Mouse (Mus musculus): ENCODE data around the gene Cfap57. TPM values are rescaled to one million over a fixed set of nuclear protein-coding genes. Genes with fewer than 3 reads are reported as not detected.
A peak's percentile ranks its signal among the peaks of the same experiment; 100 is the strongest.
"Not testable (repeated sequence)": the region's sequence is repeated elsewhere in the genome, so short reads cannot be mapped to it uniquely, and the experiment has no call there.

Cfap57 gene
- polyA plus RNA-seq, 1 experiment from 2014 or later, result 0.48 TPM

- Histone ChIP-seq H3K4me3 (ENCODE audit: low read depth, low read length) (no peak overlapping the region), H3K4me1 (ENCODE audit: control insufficient read depth, insufficient read depth, low read length) (no peaks in the 10 kb centered on the region), H3K4me2 (ENCODE audit: low read depth) (no peak overlapping the region), H3K36me3 (ENCODE audit: control insufficient read depth, insufficient read depth, low read length) (no peaks in the 10 kb centered on the region), H3K27me3 (ENCODE audit: control insufficient read depth, insufficient read depth, low read length) (no peaks in the 10 kb centered on the region), H3K9ac (ENCODE audit: low read length) (no peak overlapping the region), H3K27ac (ENCODE audit: low read depth, low read length) (no peak overlapping the region), H3K9me3 (ENCODE audit: control insufficient read depth, low read length) (no peaks in the 10 kb centered on the region)
- 88% methylated on average over 14 of the region's 15 CpGs for WGBS
- no peak for ATAC-seq (ENCODE audit: insufficient read depth, low FRiP score, low TSS enrichment)
- DNase-seq (ENCODE audit: low spot score), result no peak
These were observed 49.1 kb downstream of the Cfap57 start for GRCm38 (mm10) chr4:118571441-118571840.

- H3K27ac ChIP-seq (ENCODE audit: low read depth, low read length), result no peak overlapping the region
- 80% methylated on average over 23 of the region's 23 CpGs for WGBS
- no peaks in the 10 kb centered on the region for H3K27me3 ChIP-seq (ENCODE audit: control insufficient read depth, insufficient read depth, low read length)
- no peak overlapping the region for H3K4me2 ChIP-seq (ENCODE audit: low read depth)
- H3K9ac ChIP-seq (ENCODE audit: low read length), result no peak overlapping the region
- no peak overlapping the region for H3K4me3 ChIP-seq (ENCODE audit: low read depth, low read length)
- no peaks in the 10 kb centered on the region for H3K36me3 ChIP-seq (ENCODE audit: control insufficient read depth, insufficient read depth, low read length)
- no peak for DNase-seq (ENCODE audit: low spot score)
- no peaks in the 10 kb centered on the region for H3K4me1 ChIP-seq (ENCODE audit: control insufficient read depth, insufficient read depth, low read length)
- ATAC-seq (ENCODE audit: insufficient read depth, low FRiP score, low TSS enrichment), result no peak
- H3K9me3 ChIP-seq (ENCODE audit: control insufficient read depth, low read length), result no peaks in the 10 kb centered on the region
These were observed 51.3 kb downstream of the Cfap57 start for GRCm38 (mm10) chr4:118569320-118569719.

GRCm38 (mm10) chr4:118568709-118569108, 51.9 kb downstream of the Cfap57 start:
- no peak for ATAC-seq (ENCODE audit: insufficient read depth, low FRiP score, low TSS enrichment)

GRCm38 (mm10) chr4:118566161-118566676, 54.4 kb downstream of the Cfap57 start:
- Histone ChIP-seq H3K4me1 (ENCODE audit: control insufficient read depth, insufficient read depth, low read length) (no peaks in the 10 kb centered on the region), H3K4me3 (ENCODE audit: low read depth, low read length) (no peak overlapping the region), H3K27me3 (ENCODE audit: control insufficient read depth, insufficient read depth, low read length) (no peaks in the 10 kb centered on the region), H3K4me2 (ENCODE audit: low read depth) (no peak overlapping the region), H3K36me3 (ENCODE audit: control insufficient read depth, insufficient read depth, low read length) (no peaks in the 10 kb centered on the region), H3K9ac (ENCODE audit: low read length) (no peak overlapping the region), H3K27ac (ENCODE audit: low read depth, low read length) (no peak overlapping the region), H3K9me3 (ENCODE audit: control insufficient read depth, low read length) (no peaks in the 10 kb centered on the region)
- DNase-seq (ENCODE audit: low spot score), result peak; percentile 57
- 36% methylated on average over 7 of the region's 7 CpGs for WGBS
- ATAC-seq (ENCODE audit: insufficient read depth, low FRiP score, low TSS enrichment), result no peak

More at GRCm38 (mm10) chr4:118568709-118569108, 51.9 kb downstream of the Cfap57 start:
- no peak for DNase-seq (ENCODE audit: low spot score)
- Histone ChIP-seq H3K36me3 (ENCODE audit: control insufficient read depth, insufficient read depth, low read length) (no peaks in the 10 kb centered on the region), H3K4me3 (ENCODE audit: low read depth, low read length) (no peak overlapping the region), H3K4me2 (ENCODE audit: low read depth) (no peak overlapping the region), H3K4me1 (ENCODE audit: control insufficient read depth, insufficient read depth, low read length) (no peaks in the 10 kb centered on the region), H3K9ac (ENCODE audit: low read length) (no peak overlapping the region), H3K27ac (ENCODE audit: low read depth, low read length) (no peak overlapping the region), H3K27me3 (ENCODE audit: control insufficient read depth, insufficient read depth, low read length) (no peaks in the 10 kb centered on the region), H3K9me3 (ENCODE audit: control insufficient read depth, low read length) (no peaks in the 10 kb centered on the region)
- 80% methylated on average over 10 of the region's 10 CpGs for WGBS

- WGBS, result 82% methylated on average over 3 of the region's 3 CpGs
- DNase-seq (ENCODE audit: low spot score), result no peak
- H3K9ac ChIP-seq (ENCODE audit: low read length), result no peak overlapping the region
These were observed 55.7 kb downstream of the Cfap57 start for GRCm38 (mm10) chr4:118564926-118565279.

GRCm38 (mm10) chr4:118564062-118564925, 56.3 kb downstream of the Cfap57 start:
- DNase-seq (ENCODE audit: low spot score), result no peak
- Histone ChIP-seq H3K4me1 (ENCODE audit: control insufficient read depth, insufficient read depth, low read length) (no peaks in the 10 kb centered on the region), H3K9me3 (ENCODE audit: control insufficient read depth, low read length) (no peaks in the 10 kb centered on the region), H3K4me2 (ENCODE audit: low read depth) (no peak overlapping the region), H3K27ac (ENCODE audit: low read depth, low read length) (no peak overlapping the region), H3K9ac (ENCODE audit: low read length) (no peak overlapping the region), H3K27me3 (ENCODE audit: control insufficient read depth, insufficient read depth, low read length) (no peaks in the 10 kb centered on the region), H3K4me3 (ENCODE audit: low read depth, low read length) (no peak overlapping the region), H3K36me3 (ENCODE audit: control insufficient read depth, insufficient read depth, low read length) (no peaks in the 10 kb centered on the region)
- WGBS, result 82% methylated on average over 13 of the region's 13 CpGs
- ATAC-seq (ENCODE audit: insufficient read depth, low FRiP score, low TSS enrichment), result no peak

More at GRCm38 (mm10) chr4:118564926-118565279, 55.7 kb downstream of the Cfap57 start:
- ATAC-seq (ENCODE audit: insufficient read depth, low FRiP score, low TSS enrichment), result no peak
- Histone ChIP-seq H3K9me3 (ENCODE audit: control insufficient read depth, low read length) (no peaks in the 10 kb centered on the region), H3K36me3 (ENCODE audit: control insufficient read depth, insufficient read depth, low read length) (no peaks in the 10 kb centered on the region), H3K27me3 (ENCODE audit: control insufficient read depth, insufficient read depth, low read length) (no peaks in the 10 kb centered on the region), H3K4me1 (ENCODE audit: control insufficient read depth, insufficient read depth, low read length) (no peaks in the 10 kb centered on the region), H3K27ac (ENCODE audit: low read depth, low read length) (no peak overlapping the region), H3K4me2 (ENCODE audit: low read depth) (no peak overlapping the region), H3K4me3 (ENCODE audit: low read depth, low read length) (no peak overlapping the region)

GRCm38 (mm10) chr4:118553039-118553649, 67.4 kb downstream of the Cfap57 start:
- DNase-seq (ENCODE audit: low spot score), result no peak
- Histone ChIP-seq H3K4me2 (ENCODE audit: low read depth) (no peak overlapping the region), H3K27me3 (ENCODE audit: control insufficient read depth, insufficient read depth, low read length) (no peaks in the 10 kb centered on the region), H3K4me3 (ENCODE audit: low read depth, low read length) (no peak overlapping the region), H3K9me3 (ENCODE audit: control insufficient read depth, low read length) (no peaks in the 10 kb centered on the region), H3K4me1 (ENCODE audit: control insufficient read depth, insufficient read depth, low read length) (no peaks in the 10 kb centered on the region), H3K27ac (ENCODE audit: low read depth, low read length) (no peak overlapping the region), H3K36me3 (ENCODE audit: control insufficient read depth, insufficient read depth, low read length) (no peaks in the 10 kb centered on the region), H3K9ac (ENCODE audit: low read length) (no peak overlapping the region)
- ATAC-seq (ENCODE audit: insufficient read depth, low FRiP score, low TSS enrichment), result no peak
- WGBS, result 85% methylated on average over 3 of the region's 3 CpGs

GRCm38 (mm10) chr4:118548130-118548480, 72.5 kb downstream of the Cfap57 start:
- not testable (repeated sequence) for ATAC-seq (ENCODE audit: insufficient read depth, low FRiP score, low TSS enrichment); H3K27me3 ChIP-seq (ENCODE audit: control insufficient read depth, insufficient read depth, low read length); H3K27ac ChIP-seq (ENCODE audit: low read depth, low read length); H3K4me3 ChIP-seq (ENCODE audit: low read depth, low read length); H3K4me2 ChIP-seq (ENCODE audit: low read depth); H3K9me3 ChIP-seq (ENCODE audit: control insufficient read depth, low read length); H3K9ac ChIP-seq (ENCODE audit: low read length); H3K4me1 ChIP-seq (ENCODE audit: control insufficient read depth, insufficient read depth, low read length); H3K36me3 ChIP-seq (ENCODE audit: control insufficient read depth, insufficient read depth, low read length)
- 87% methylated on average over 10 of the region's 10 CpGs for WGBS
- peak; percentile 56 for DNase-seq (ENCODE audit: low spot score)

Data from neural tube, embryonic 11.5 days (tissue).